Mouse (Mus musculus): ENCODE results near the gene Hspb2. TPM values are rescaled to one million over a fixed set of nuclear protein-coding genes. Genes with fewer than 3 reads are reported as not detected.

Hspb2 gene
- polyA plus RNA-seq, 1 experiment from 2014 or later: 319 TPM

DNA sequence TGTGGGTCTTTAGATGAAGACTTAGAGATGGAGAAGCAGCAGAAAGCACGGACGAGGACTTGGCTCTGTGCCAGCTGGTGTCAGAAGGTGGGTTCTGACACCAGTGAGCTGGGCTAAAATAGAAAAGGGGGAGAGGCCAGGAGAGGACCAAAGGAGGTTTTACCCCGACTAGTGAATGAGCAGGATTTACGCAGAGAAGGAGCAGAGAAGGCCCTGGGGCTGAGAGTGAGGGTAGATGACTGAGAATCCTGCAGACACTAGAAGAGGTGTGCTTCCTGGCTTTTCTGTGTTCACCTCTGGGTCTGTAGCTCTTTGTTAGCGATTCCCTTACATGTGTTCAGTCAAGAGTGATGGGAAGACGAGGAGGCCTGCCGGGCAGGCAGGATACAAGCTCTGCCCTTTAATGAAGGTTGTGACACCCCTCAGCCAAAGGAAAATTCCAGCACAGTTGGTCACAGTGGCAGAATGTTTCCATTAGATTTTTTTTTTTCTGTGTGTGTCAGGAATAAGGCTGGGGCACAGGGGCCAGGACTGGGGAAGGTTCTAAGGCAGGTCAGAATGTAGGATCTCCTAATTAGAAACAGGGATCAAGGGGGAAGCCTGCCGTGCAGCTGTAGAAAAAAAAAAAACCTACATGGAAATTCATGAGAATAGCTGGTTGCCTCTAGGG is 26.1 kb downstream of the Hspb2 start:
- Histone ChIP-seq H3K9ac (ENCODE audit: low read depth, low read length) (no peak overlapping the region), H3K4me3 (ENCODE audit: low read depth, low read length) (no peak overlapping the region), H3K9me3 (replicated peaks; ENCODE audit: control insufficient read depth, low read length) (no peaks in the 10 kb centered on the region), H3K27me3 (ENCODE audit: control insufficient read depth, insufficient read depth, low read length) (no peaks in the 10 kb centered on the region), H3K4me1 (ENCODE audit: control insufficient read depth, insufficient read depth, low read length) (peaks cover 22% of the 10 kb centered on the region), H3K27ac (ENCODE audit: low read depth, low read length) (0 out of 2 replicates have a peak overlapping the region, but pooled peaks have one; percentile 4), H3K36me3 (ENCODE audit: control insufficient read depth, insufficient read depth, low read length) (no peaks in the 10 kb centered on the region), H3K4me2 (peak overlapping the region; percentile 96)
- ATAC-seq (replicated peaks; ENCODE audit: insufficient number of reproducible peaks, low FRiP score, low TSS enrichment): no peak
- WGBS (ENCODE audit: insufficient replicate concordance): 47% methylated on average over 8 of the region's 8 CpGs

DNA sequence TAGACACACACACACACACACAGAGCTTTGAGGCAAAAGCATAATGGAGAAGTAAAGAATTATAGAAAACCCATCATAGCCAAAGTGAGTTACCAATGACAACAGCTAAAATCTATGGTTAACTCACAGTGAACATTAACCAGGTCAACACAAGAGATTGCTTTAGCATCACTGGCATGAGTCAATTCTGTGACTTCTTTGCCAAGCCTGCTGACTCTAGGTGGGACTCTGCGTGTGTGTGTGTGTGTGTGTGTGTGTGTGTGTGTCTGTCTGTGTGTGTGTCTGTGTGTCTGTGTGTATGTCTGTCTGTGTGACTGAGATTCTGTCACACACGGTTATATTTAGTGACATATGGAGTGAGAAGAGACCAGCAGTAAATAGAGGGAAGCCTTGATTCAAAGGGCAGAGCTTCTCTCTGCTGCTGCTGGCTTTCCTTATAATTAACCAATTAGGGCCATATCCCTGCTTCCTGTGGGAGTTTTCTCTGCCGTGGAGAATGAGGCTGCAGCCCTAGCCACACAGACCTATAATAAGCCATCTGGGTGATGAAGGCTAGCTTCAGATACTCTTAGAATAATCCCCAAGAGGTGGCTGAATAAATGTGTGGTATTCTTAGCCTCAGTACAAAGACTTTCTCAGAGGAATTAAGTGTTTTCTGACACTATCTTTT is 27.4 kb downstream of the Hspb2 start:
- Histone ChIP-seq H3K4me2 (no peak overlapping the region), H3K27me3 (ENCODE audit: control insufficient read depth, insufficient read depth, low read length) (no peaks in the 10 kb centered on the region), H3K4me1 (ENCODE audit: control insufficient read depth, insufficient read depth, low read length) (peaks cover 22% of the 10 kb centered on the region), H3K9ac (ENCODE audit: low read depth, low read length) (no peak overlapping the region), H3K9me3 (replicated peaks; ENCODE audit: control insufficient read depth, low read length) (no peaks in the 10 kb centered on the region), H3K27ac (ENCODE audit: low read depth, low read length) (no peak overlapping the region), H3K4me3 (ENCODE audit: low read depth, low read length) (no peak overlapping the region), H3K36me3 (ENCODE audit: control insufficient read depth, insufficient read depth, low read length) (no peaks in the 10 kb centered on the region)
- ATAC-seq (replicated peaks; ENCODE audit: insufficient number of reproducible peaks, low FRiP score, low TSS enrichment): no peak
- 49% methylated on average over 3 of the region's 3 CpGs for WGBS (ENCODE audit: insufficient replicate concordance)

DNA sequence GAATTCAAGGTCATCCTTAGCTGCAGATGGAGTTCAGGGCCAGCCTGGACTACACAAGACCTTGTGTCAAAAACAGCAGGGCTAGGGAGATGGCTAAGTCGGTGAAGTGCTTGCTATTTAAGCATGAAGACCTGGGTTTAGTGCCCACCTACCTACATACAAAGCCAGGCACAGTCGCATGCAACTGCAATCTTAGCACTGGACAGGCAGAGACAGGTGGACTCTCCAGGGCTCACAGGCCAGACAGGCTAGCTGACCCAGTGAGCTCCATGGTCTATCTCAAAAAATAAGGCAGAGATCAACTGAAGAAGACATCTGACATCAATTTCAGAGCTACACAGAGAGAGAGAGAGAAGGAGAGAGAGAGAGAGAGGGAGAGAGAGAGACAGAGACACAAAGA is 28.0 kb downstream of the Hspb2 start:
- 88% methylated on average over 2 of the region's 2 CpGs for WGBS (ENCODE audit: insufficient replicate concordance)
- H3K9me3 ChIP-seq (replicated peaks; ENCODE audit: control insufficient read depth, low read length): no peaks in the 10 kb centered on the region
- H3K27me3 ChIP-seq (ENCODE audit: control insufficient read depth, insufficient read depth, low read length): no peaks in the 10 kb centered on the region
- H3K27ac ChIP-seq (ENCODE audit: low read depth, low read length): peak overlapping the region; percentile 41; the same call in 1 of the 2 replicates
- ATAC-seq (replicated peaks; ENCODE audit: insufficient number of reproducible peaks, low FRiP score, low TSS enrichment): no peak
- no peak overlapping the region for H3K4me2 ChIP-seq
- no peak overlapping the region for H3K9ac ChIP-seq (ENCODE audit: low read depth, low read length)
- H3K36me3 ChIP-seq (ENCODE audit: control insufficient read depth, insufficient read depth, low read length): no peaks in the 10 kb centered on the region
- H3K4me3 ChIP-seq (ENCODE audit: low read depth, low read length): no peak overlapping the region
- H3K4me1 ChIP-seq (ENCODE audit: control insufficient read depth, insufficient read depth, low read length): peaks cover 22% of the 10 kb centered on the region

DNA sequence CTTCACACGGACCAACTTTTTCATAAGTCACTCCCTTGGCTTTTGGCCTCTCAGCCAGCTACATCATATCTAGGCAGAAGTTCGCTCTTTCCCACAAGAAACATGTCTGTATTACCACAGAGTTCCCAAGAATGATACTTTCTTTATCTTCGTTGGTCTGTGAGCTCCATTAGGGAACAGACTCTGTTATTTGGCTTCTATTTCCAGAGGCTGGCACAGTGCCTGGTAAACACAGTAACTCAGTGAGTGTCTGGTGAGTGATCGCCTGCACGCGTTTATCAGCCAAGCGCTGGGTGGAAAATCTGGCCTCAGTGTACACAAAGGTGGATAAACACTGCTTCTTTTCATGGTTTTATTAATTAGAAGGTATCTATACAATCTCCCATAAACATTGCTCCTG is 28.7 kb downstream of the Hspb2 start:
- 29% methylated on average over 7 of the region's 7 CpGs for WGBS (ENCODE audit: insufficient replicate concordance)
- H3K36me3 ChIP-seq (ENCODE audit: control insufficient read depth, insufficient read depth, low read length): no peaks in the 10 kb centered on the region
- H3K27me3 ChIP-seq (ENCODE audit: control insufficient read depth, insufficient read depth, low read length): no peaks in the 10 kb centered on the region
- H3K4me2 ChIP-seq: peak overlapping the region; percentile 42
- H3K4me1 ChIP-seq (ENCODE audit: control insufficient read depth, insufficient read depth, low read length): peaks cover 22% of the 10 kb centered on the region
- H3K9me3 ChIP-seq (replicated peaks; ENCODE audit: control insufficient read depth, low read length): no peaks in the 10 kb centered on the region
- no peak overlapping the region for H3K4me3 ChIP-seq (ENCODE audit: low read depth, low read length)
- H3K27ac ChIP-seq (ENCODE audit: low read depth, low read length): peak overlapping the region; percentile 62
- H3K9ac ChIP-seq (ENCODE audit: low read depth, low read length): 0 out of 2 replicates have a peak overlapping the region, but pooled peaks have one; percentile 0
- no peak for ATAC-seq (replicated peaks; ENCODE audit: insufficient number of reproducible peaks, low FRiP score, low TSS enrichment)

DNA sequence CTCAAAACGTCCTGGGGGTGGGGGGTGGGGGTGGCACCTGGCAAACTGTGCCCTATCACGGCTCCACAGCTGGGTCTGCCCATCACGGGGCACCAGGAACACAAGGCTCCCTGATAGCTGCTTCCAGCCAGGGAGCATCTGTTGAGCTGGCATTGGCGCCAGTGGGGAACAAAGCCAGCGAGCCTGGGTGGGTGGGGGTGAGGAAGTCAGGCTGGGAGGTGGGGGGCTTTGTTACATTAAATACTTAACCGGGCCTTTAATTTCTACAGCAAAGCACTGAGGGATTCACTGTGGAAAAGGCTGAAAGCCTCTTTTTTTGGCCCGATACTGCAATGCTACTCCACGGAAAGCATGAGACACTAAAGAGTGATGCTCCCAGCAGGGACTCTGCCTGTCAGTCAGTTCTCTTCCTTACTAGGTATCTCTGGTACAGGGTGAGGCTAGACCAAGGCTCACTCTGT is 29.7 kb downstream of the Hspb2 start:
- Histone ChIP-seq H3K27ac (ENCODE audit: low read depth, low read length) (no peak overlapping the region), H3K4me2 (no peak overlapping the region), H3K36me3 (ENCODE audit: control insufficient read depth, insufficient read depth, low read length) (no peaks in the 10 kb centered on the region), H3K9me3 (replicated peaks; ENCODE audit: control insufficient read depth, low read length) (no peaks in the 10 kb centered on the region), H3K4me3 (ENCODE audit: low read depth, low read length) (no peak overlapping the region), H3K9ac (ENCODE audit: low read depth, low read length) (no peak overlapping the region), H3K27me3 (ENCODE audit: control insufficient read depth, insufficient read depth, low read length) (no peaks in the 10 kb centered on the region), H3K4me1 (ENCODE audit: control insufficient read depth, insufficient read depth, low read length) (peaks cover 21% of the 10 kb centered on the region)
- ATAC-seq (replicated peaks; ENCODE audit: insufficient number of reproducible peaks, low FRiP score, low TSS enrichment): no peak
- 33% methylated on average over 8 of the region's 8 CpGs for WGBS (ENCODE audit: insufficient replicate concordance)

DNA sequence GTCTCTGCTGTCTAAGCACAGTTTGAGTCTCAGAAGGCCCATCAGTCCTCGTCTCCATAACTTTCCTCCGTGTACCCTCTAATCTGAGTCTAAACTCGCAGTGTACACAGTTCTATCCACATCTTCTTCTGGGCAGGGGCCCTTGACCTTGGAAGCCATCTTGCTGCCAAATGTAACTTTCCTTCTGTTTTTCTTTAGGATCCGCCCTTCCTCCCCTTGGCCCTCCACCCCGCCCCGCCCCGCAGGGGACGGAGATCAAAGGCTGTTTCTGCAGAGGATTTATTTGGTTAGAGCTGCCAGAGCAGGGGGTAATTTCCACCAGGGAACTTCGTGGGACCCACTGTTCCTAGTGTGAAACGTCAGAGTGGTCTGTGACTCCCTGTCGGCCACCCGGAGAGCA is 31.1 kb downstream of the Hspb2 start:
- Histone ChIP-seq H3K9ac (ENCODE audit: low read depth, low read length) (no peak overlapping the region), H3K36me3 (ENCODE audit: control insufficient read depth, insufficient read depth, low read length) (no peaks in the 10 kb centered on the region), H3K27ac (ENCODE audit: low read depth, low read length) (no peak overlapping the region), H3K9me3 (replicated peaks; ENCODE audit: control insufficient read depth, low read length) (no peaks in the 10 kb centered on the region), H3K4me3 (ENCODE audit: low read depth, low read length) (no peak overlapping the region), H3K4me2 (no peak overlapping the region), H3K27me3 (ENCODE audit: control insufficient read depth, insufficient read depth, low read length) (no peaks in the 10 kb centered on the region), H3K4me1 (ENCODE audit: control insufficient read depth, insufficient read depth, low read length) (peaks cover 14% of the 10 kb centered on the region)
- WGBS (ENCODE audit: insufficient replicate concordance): 20% methylated on average over 12 of the region's 12 CpGs
- no peak for ATAC-seq (replicated peaks; ENCODE audit: insufficient number of reproducible peaks, low FRiP score, low TSS enrichment)

DNA sequence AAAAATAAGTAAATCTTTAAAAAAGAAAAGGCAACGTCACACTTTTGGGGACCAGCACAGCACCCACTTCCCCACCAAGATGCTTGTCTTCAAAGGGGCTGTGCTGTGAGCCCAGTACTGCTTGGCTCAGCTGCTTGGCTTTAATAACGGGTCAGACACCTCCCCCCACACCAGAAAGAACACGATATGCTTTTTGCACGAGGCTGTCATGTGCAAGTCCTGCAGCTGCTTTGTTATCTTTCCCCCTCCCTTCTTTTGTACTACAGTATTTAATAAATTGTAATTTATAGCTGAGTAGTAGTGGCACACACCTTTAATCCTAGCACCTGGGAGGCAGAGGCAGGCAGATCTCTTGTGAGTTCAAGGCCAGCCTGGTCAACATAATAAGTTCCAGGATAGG is 33.3 kb downstream of the Hspb2 start:
- Histone ChIP-seq H3K27me3 (ENCODE audit: control insufficient read depth, insufficient read depth, low read length) (no peaks in the 10 kb centered on the region), H3K4me3 (ENCODE audit: low read depth, low read length) (no peak overlapping the region), H3K36me3 (ENCODE audit: control insufficient read depth, insufficient read depth, low read length) (no peaks in the 10 kb centered on the region), H3K27ac (ENCODE audit: low read depth, low read length) (no peak overlapping the region), H3K4me1 (ENCODE audit: control insufficient read depth, insufficient read depth, low read length) (peaks cover 10% of the 10 kb centered on the region), H3K9ac (ENCODE audit: low read depth, low read length) (no peak overlapping the region), H3K4me2 (no peak overlapping the region), H3K9me3 (replicated peaks; ENCODE audit: control insufficient read depth, low read length) (no peaks in the 10 kb centered on the region)
- ATAC-seq (replicated peaks; ENCODE audit: insufficient number of reproducible peaks, low FRiP score, low TSS enrichment): no peak
- whole genome bisulfite sequencing (ENCODE audit: insufficient replicate concordance): 73% methylated on average over 4 of the region's 4 CpGs

DNA sequence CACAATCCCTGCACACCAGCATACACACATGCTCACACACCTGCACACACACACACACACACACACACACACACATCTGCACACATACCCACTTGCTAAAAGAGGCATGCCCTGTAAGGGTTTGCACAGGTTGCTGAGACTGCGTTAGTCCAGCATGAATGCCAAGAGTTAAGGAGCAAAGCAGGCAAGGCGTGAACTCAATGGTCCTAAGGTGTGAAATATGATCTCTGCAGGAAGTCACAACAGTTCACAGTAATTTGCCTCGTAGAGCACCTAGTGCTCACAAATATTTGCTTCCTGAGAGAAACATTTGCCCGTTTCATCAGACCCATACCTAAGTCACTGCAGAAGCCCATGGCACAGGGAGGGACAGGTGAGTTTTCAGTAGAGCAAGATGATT is 38.0 kb downstream of the Hspb2 start:
- H3K27me3 ChIP-seq (ENCODE audit: control insufficient read depth, insufficient read depth, low read length): no peaks in the 10 kb centered on the region

DNA sequence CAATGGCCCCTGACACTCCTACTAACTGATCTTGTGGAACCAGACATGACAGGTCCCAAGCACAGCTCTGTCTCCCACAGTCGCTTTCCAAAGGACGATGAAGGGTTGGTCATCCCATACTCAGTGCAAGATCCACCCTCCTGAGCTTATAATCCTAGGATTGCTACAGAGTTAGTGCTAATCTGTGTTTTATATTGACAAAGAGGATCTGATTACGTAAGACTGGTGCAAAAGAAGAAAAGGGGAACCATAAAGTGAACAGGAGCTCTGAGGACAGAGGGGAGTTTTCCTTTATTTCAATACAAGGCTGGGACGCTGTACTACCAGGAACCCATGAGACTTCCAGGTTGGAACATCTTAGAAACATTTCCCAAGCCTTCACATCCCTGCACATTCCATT is 40.8 kb downstream of the Hspb2 start:
- Histone ChIP-seq H3K4me1 (ENCODE audit: control insufficient read depth, insufficient read depth, low read length) (no peaks in the 10 kb centered on the region), H3K36me3 (ENCODE audit: control insufficient read depth, insufficient read depth, low read length) (no peaks in the 10 kb centered on the region), H3K4me3 (ENCODE audit: low read depth, low read length) (no peak overlapping the region), H3K9ac (ENCODE audit: low read depth, low read length) (no peak overlapping the region), H3K27me3 (ENCODE audit: control insufficient read depth, insufficient read depth, low read length) (no peaks in the 10 kb centered on the region), H3K9me3 (replicated peaks; ENCODE audit: control insufficient read depth, low read length) (no peaks in the 10 kb centered on the region), H3K27ac (ENCODE audit: low read depth, low read length) (no peak overlapping the region), H3K4me2 (no peak overlapping the region)
- WGBS (ENCODE audit: insufficient replicate concordance): 80% methylated on average over 4 of the region's 4 CpGs
- ATAC-seq (replicated peaks; ENCODE audit: insufficient number of reproducible peaks, low FRiP score, low TSS enrichment): no peak

More for the DNA sequence above, 38.0 kb downstream of the Hspb2 start:
- Histone ChIP-seq H3K27ac (ENCODE audit: low read depth, low read length) (no peak overlapping the region), H3K36me3 (ENCODE audit: control insufficient read depth, insufficient read depth, low read length) (no peaks in the 10 kb centered on the region), H3K4me3 (ENCODE audit: low read depth, low read length) (no peak overlapping the region), H3K4me1 (ENCODE audit: control insufficient read depth, insufficient read depth, low read length) (no peaks in the 10 kb centered on the region), H3K9me3 (replicated peaks; ENCODE audit: control insufficient read depth, low read length) (no peaks in the 10 kb centered on the region), H3K4me2 (no peak overlapping the region), H3K9ac (ENCODE audit: low read depth, low read length) (no peak overlapping the region)
- ATAC-seq (replicated peaks; ENCODE audit: insufficient number of reproducible peaks, low FRiP score, low TSS enrichment): no peak
- WGBS (ENCODE audit: insufficient replicate concordance): 51% methylated on average over 4 of the region's 4 CpGs
